Mouse (Mus musculus): ENCODE data around the gene Kcnab2. TPM values are rescaled to one million over a fixed set of nuclear protein-coding genes. Genes with fewer than 3 reads are reported as not detected.

Gene Kcnab2
- 103 TPM for polyA plus RNA-seq (2017; shearing (Covaris generic))

GRCm38 (mm10) chr4:152477466-152478223, at the start of gene Kcnab2:
Gene Kcnab2, minus strand, starts transcription at chr4:152477871.

GRCm38 (mm10) chr4:152476427-152477023, 1.1 kb downstream of the Kcnab2 start, which contains the start of gene Nphp4:
Gene Nphp4, plus strand, starts transcription at chr4:152476706.

Other genes starting within 250 kb of the Kcnab2 start
- not detected for gene Gpr153, start 203.6 kb downstream of the Kcnab2 start, polyA plus RNA-seq (2017; shearing (Covaris generic))
- gene Hes3, start 186.2 kb downstream of the Kcnab2 start, polyA plus RNA-seq (2017; shearing (Covaris generic)), result not detected
- 21.6 TPM for gene Icmt, start 180.6 kb downstream of the Kcnab2 start, polyA plus RNA-seq (2017; shearing (Covaris generic))
- not detected for gene Rnf207, start 158.9 kb downstream of the Kcnab2 start, polyA plus RNA-seq (2017; shearing (Covaris generic))
- 542 TPM for gene Rpl22, start 152.1 kb downstream of the Kcnab2 start, polyA plus RNA-seq (2017; shearing (Covaris generic))
- gene Chd5, start 139.2 kb downstream of the Kcnab2 start, polyA plus RNA-seq (2017; shearing (Covaris generic)), result not detected
- 0.88 TPM for gene Nphp4, start 1.2 kb downstream of the Kcnab2 start, polyA plus RNA-seq (2017; shearing (Covaris generic))